Mouse (Mus musculus): ENCODE measurements around the gene Olfr1. TPM values are rescaled to one million over a fixed set of nuclear protein-coding genes. Genes with fewer than 3 reads are reported as not detected.

Gene Olfr1
- polyA plus RNA-seq (2015; fragmentation: Nextera tagmentation; extraction: Ambion mirVana), result not detected in 2 replicates

DNA sequence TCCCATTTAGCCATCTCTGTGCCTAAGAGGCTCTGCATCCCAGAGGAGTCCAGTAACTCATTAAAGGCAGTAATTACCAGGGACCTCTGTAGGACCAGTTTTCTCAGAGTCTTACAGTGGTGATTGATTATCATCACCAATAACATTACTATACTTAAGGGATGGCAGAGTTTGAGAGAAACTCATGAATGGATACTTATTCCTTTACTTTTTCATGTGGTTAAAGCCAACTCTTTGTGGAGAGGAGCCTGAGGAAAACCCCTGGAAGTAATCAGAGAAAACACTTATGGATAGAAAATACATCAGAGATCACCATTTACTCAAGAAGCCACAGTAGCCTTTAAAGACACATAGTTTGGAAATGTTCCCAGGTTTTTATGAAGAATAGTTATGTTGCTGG lies at the start of gene Olfr1:
Gene Olfr1 (minus strand): TSS at position 101 of the 400 bp plus-strand sequence.

DNA sequence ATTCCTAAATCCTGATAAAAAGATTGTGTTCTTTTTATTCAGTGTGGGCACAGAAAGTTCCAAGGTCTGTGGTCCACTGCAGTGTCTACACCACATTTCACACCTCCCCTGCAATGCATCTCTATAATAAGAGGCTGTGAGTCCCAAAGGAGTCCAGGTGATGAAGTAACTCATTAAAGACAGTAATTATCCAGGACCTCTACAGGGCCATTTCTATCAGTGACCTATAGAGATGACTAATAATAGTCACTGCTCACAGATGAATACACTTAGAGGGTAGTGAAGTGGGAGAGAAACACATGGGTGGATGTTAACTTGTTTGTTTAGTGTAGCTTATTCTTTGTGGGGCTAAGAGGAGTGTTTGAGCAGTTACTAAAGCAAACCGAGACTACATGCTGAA lies 29.0 kb upstream of the Olfr1 start, which contains the start of gene Olfr378:
Gene Olfr378 (minus strand): TSS at position 101 of the 400 bp plus-strand sequence.

DNA sequence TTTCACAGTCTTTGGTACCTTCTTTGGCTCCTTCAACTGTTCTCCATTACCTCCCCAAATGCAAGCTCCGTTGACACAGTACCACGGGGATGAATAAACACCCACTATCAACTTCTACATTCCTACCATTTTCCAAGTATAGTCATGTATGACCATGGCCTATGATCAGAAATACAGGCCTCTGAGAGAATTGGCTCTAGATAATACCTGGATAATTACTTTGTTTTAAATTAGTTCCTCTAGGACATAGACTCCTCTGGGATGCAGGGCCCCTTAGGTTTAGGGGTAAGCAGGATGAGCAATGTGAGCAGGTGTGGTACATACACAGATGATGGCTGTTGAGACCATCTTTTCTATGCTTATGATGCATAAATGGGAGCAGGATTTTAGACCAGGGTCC lies 28.5 kb downstream of the Olfr1 start, which contains the start of gene Olfr376:
Gene Olfr376 (plus strand): TSS at position 301 of the 400 bp plus-strand sequence.

DNA sequence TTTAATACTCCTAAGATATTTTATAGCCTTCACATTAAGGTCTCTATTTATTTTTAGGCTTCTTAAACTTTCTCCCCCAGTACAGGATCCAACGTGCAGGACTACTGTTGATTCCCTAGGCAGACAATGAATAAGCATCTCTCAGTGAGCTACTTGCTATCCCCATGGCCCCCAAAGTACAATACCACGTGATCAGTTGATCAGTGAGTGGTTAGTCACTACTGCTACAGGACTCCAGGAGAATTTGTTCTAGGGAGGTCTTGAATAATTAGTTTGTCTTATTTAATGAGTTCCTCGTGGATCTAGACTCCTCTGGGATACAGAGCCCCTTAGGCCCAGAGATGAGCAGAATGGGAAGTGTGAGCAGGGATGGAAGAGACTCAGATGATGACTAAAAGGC lies 48.9 kb downstream of the Olfr1 start, which contains the start of gene Olfr20:
Gene Olfr20 (plus strand): TSS at position 301 of the 400 bp plus-strand sequence.

Other genes starting within 250 kb of the Olfr1 start
- 0.50 TPM in 2 replicates for gene P2rx5, start 239.2 kb downstream of the Olfr1 start, polyA plus RNA-seq (2015; fragmentation: Nextera tagmentation; extraction: Ambion mirVana)
- 111 and 130 TPM in 2 replicates for gene Emc6, start 222.6 kb downstream of the Olfr1 start, polyA plus RNA-seq (2015; fragmentation: Nextera tagmentation; extraction: Ambion mirVana)
- 152 and 167 TPM in 2 replicates for gene Tax1bp3, start 222.5 kb downstream of the Olfr1 start, polyA plus RNA-seq (2015; fragmentation: Nextera tagmentation; extraction: Ambion mirVana)
- gene Ctns, start 200.6 kb downstream of the Olfr1 start, polyA plus RNA-seq (2015; fragmentation: Nextera tagmentation; extraction: Ambion mirVana), result 12.1 and 15.4 TPM in 2 replicates
- 4.2 and 5.5 TPM in 2 replicates for gene Shpk, start 200.2 kb downstream of the Olfr1 start, polyA plus RNA-seq (2015; fragmentation: Nextera tagmentation; extraction: Ambion mirVana)
- gene Trpv1, start 165.3 kb downstream of the Olfr1 start, polyA plus RNA-seq (2015; fragmentation: Nextera tagmentation; extraction: Ambion mirVana), result 0.10 and 0.35 TPM in 2 replicates
- gene Trpv3, start 132.2 kb downstream of the Olfr1 start, polyA plus RNA-seq (2015; fragmentation: Nextera tagmentation; extraction: Ambion mirVana), result 0.06 and 0.08 TPM in 2 replicates
- 10.5 and 20.1 TPM in 2 replicates for gene Aspa, start 70.0 kb downstream of the Olfr1 start, polyA plus RNA-seq (2015; fragmentation: Nextera tagmentation; extraction: Ambion mirVana)
- not detected in 2 replicates for gene Gm49340, start 69.9 kb downstream of the Olfr1 start, polyA plus RNA-seq (2015; fragmentation: Nextera tagmentation; extraction: Ambion mirVana)
- 0.57 TPM in 1 of 2 replicates, not detected in the other for gene Spata22, start 69.9 kb downstream of the Olfr1 start, polyA plus RNA-seq (2015; fragmentation: Nextera tagmentation; extraction: Ambion mirVana)
- gene Olfr20, start 48.8 kb downstream of the Olfr1 start, polyA plus RNA-seq (2015; fragmentation: Nextera tagmentation; extraction: Ambion mirVana), result not detected in 2 replicates
- not detected in 2 replicates for gene Olfr376, start 28.4 kb downstream of the Olfr1 start, polyA plus RNA-seq (2015; fragmentation: Nextera tagmentation; extraction: Ambion mirVana)
- not detected in 2 replicates for gene Olfr378, start 28.9 kb upstream of the Olfr1 start, polyA plus RNA-seq (2015; fragmentation: Nextera tagmentation; extraction: Ambion mirVana)
- not detected in 2 replicates for gene Olfr380, start 57.9 kb upstream of the Olfr1 start, polyA plus RNA-seq (2015; fragmentation: Nextera tagmentation; extraction: Ambion mirVana)
- not detected in 2 replicates for gene Olfr381, start 92.0 kb upstream of the Olfr1 start, polyA plus RNA-seq (2015; fragmentation: Nextera tagmentation; extraction: Ambion mirVana)
- not detected in 2 replicates for gene Olfr382, start 117.6 kb upstream of the Olfr1 start, polyA plus RNA-seq (2015; fragmentation: Nextera tagmentation; extraction: Ambion mirVana)
- gene Olfr385, start 193.4 kb upstream of the Olfr1 start, polyA plus RNA-seq (2015; fragmentation: Nextera tagmentation; extraction: Ambion mirVana), result not detected in 2 replicates
- not detected in 2 replicates for gene Olfr384, start 199.0 kb upstream of the Olfr1 start, polyA plus RNA-seq (2015; fragmentation: Nextera tagmentation; extraction: Ambion mirVana)

Data from adrenal gland, postnatal 0 days (tissue).